Mouse (Mus musculus) cerebellum, adult 2 months (tissue): ENCODE results near the gene Lrrc49.

Experiments
- CTCF ChIP-seq: fragments of 200-500 bp; IDR thresholded peaks from 2 replicates; pipeline ENCODE4 v1.5.1; 2011; ENCODE audit warnings: low read depth, mild to moderate bottlenecking, control low read depth, low read length, moderate library complexity, borderline replicate concordance; ENCODE audit not compliant: insufficient read depth
- POLR2A ChIP-seq: fragments of 200-500 bp; IDR thresholded peaks from 2 replicates; pipeline ENCODE4 v1.6.1; 2011; ENCODE audit warnings: low read length, control low read depth, borderline replicate concordance; ENCODE audit not compliant: insufficient read depth

DNA sequence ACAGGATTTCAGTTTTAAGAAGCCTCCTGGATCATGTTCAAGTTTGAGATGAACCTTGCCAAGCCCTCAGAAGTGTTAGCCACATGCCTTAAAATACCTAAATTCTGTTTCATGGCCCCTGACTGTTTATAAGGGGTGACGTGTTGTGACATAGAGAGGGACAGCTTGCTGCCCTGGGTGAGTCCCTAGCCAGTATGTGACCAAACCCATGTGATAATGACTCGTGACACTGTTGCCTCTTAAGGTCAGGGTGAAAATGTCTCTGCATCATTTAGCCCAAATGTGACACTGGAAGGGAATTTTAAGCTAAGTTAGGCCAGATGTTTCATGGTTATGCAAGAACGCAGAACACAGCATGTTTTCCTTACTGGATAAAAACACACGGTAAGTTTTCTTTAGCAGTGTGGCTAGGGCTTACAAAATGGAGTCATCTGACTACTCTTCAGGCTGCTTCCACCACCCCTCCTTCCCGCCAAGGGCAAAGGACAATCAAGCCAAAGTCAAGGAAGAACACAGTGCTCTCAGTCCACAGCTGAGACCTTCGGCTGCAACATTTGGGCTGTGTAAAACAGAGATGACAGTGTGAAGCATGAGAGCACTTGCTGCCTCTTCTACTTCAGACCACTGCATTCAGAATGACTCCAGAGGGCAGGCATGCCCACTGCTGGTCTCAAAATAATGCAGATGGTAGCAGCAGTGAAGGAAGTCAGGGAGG, 8.5 kb upstream of the Lrrc49 start:
- TF ChIP-seq CTCF: no peak
- no peak for TF ChIP-seq POLR2A
